Mouse (Mus musculus) CH12.LX (cell line): ENCODE measurements around the gene Vpreb1. TPM values are rescaled to one million over a fixed set of nuclear protein-coding genes. Genes with fewer than 3 reads are reported as not detected.
A peak's percentile ranks its signal among the peaks of the same experiment; 100 is the strongest.

Experiments
- DNase-seq: peaks from one replicate; pipeline ENCODE4 v3.0.0-alpha.2; 2013; ENCODE audit errors: extremely low read depth
- H3K27ac ChIP-seq: 2 replicates; pipeline ENCODE4 v1.5.1; 2012; ENCODE audit warnings: low read depth, mild to moderate bottlenecking, control low read depth, moderate library complexity; ENCODE audit not compliant: insufficient read depth
- H3K27me3 ChIP-seq: replicated peaks from 2 replicates; pipeline ENCODE3; 2012; ENCODE audit warnings: inconsistent platforms
- H3K36me3 ChIP-seq, 2 experiments: replicated peaks in 1 of 2; 2 replicates each; pipeline versions ENCODE3 to v1.6.1; 2012; ENCODE audit warnings: inconsistent platforms in 1 of 2, low read length in 1 of 2, mild to moderate bottlenecking in 1 of 2, mixed read lengths in 1 of 2, moderate library complexity in 1 of 2; ENCODE audit not compliant: control insufficient read depth in 1 of 2, insufficient read depth in 1 of 2
- H3K4me1 ChIP-seq, 2 experiments: 2 replicates each; pipeline ENCODE4 v1.6.1; 2012; ENCODE audit warnings: inconsistent platforms in 1 of 2, moderate library complexity in 1 of 2; ENCODE audit not compliant: insufficient read depth in 2 of 2, control insufficient read depth in 1 of 2
- H3K4me2 ChIP-seq: 2 replicates; pipeline ENCODE4 v1.6.1; 2012; ENCODE audit warnings: low read depth, mild to moderate bottlenecking, control low read depth; ENCODE audit not compliant: poor library complexity, insufficient read depth, severe bottlenecking
- H3K4me3 ChIP-seq, 3 experiments: fragments of 150-350 bp in 1 of 3; sonication (generic) in 1 of 3; replicated peaks in 1 of 3; 2 replicates each; pipeline versions ENCODE3 to v1.5.1; 2011 to 2012; ENCODE audit warnings: low read depth in 2 of 3, low read length in 2 of 3, mild to moderate bottlenecking in 2 of 3, moderate library complexity in 2 of 3, control low read depth in 1 of 3, improper control_type of control experiment in 1 of 3, inconsistent platforms in 1 of 3, mixed read lengths in 1 of 3; ENCODE audit not compliant: poor library complexity in 1 of 3
- H3K79me2 ChIP-seq: replicated peaks from 2 replicates; pipeline ENCODE4 v1.6.1; 2012; ENCODE audit warnings: mild to moderate bottlenecking, moderate library complexity; ENCODE audit not compliant: control insufficient read depth, poor library complexity, insufficient read depth, severe bottlenecking; ENCODE audit errors: extremely low read depth
- H3K9ac ChIP-seq: 2 replicates; pipeline ENCODE4 v1.6.1; 2012; ENCODE audit warnings: low read depth, mild to moderate bottlenecking, control low read depth, moderate library complexity; ENCODE audit not compliant: insufficient read depth
- H3K9me3 ChIP-seq: replicated peaks from 2 replicates; pipeline ENCODE3; 2012; ENCODE audit warnings: low read length, inconsistent platforms, mixed read lengths
- BHLHE40 ChIP-seq: IDR thresholded peaks from 2 replicates; pipeline ENCODE4 v1.6.1; 2011; ENCODE audit warnings: mild to moderate bottlenecking, low read depth, low read length, improper control_type of control experiment
- CHD1 ChIP-seq: IDR thresholded peaks from 2 replicates; pipeline ENCODE4 v1.6.1; 2012; ENCODE audit warnings: low read depth, low read length, improper control_type of control experiment, inconsistent platforms
- CHD2 ChIP-seq: IDR thresholded peaks from 2 replicates; pipeline ENCODE4 v1.6.1; 2011; ENCODE audit warnings: low read length, improper control_type of control experiment
- CTCF ChIP-seq, 2 experiments: IDR thresholded peaks in 1 of 2; conservative IDR thresholded peaks in 1 of 2; 2 replicates each; pipeline ENCODE4 v1.5.1; 2011 to 2012; ENCODE audit warnings: low read depth in 2 of 2, low read length in 2 of 2, improper control_type of control experiment in 1 of 2, inconsistent platforms in 1 of 2, mild to moderate bottlenecking in 1 of 2, moderate library complexity in 1 of 2
- ELF1 ChIP-seq: IDR thresholded peaks from 2 replicates; pipeline ENCODE4 v1.6.1; 2014; ENCODE audit warnings: low read depth, mild to moderate bottlenecking, inconsistent platforms, low read length, improper control_type of control experiment
- EP300 ChIP-seq: IDR thresholded peaks from 2 replicates; pipeline ENCODE4 v1.6.1; 2011; ENCODE audit warnings: low read length, improper control_type of control experiment
- ETS1 ChIP-seq: conservative IDR thresholded peaks from 2 replicates; pipeline ENCODE4 v1.6.1; 2012; ENCODE audit warnings: low read depth, mild to moderate bottlenecking, inconsistent platforms, low read length, improper control_type of control experiment, moderate library complexity
- GABPA ChIP-seq: IDR thresholded peaks from 2 replicates; pipeline ENCODE4 v1.6.1; 2012; ENCODE audit warnings: low read depth, low read length, improper control_type of control experiment, inconsistent platforms; ENCODE audit not compliant: insufficient replicate concordance
- IRF4 ChIP-seq: IDR thresholded peaks from 2 replicates; pipeline ENCODE4 v1.6.1; 2014; ENCODE audit warnings: low read depth, mild to moderate bottlenecking, inconsistent platforms, low read length, improper control_type of control experiment
- JUND ChIP-seq: conservative IDR thresholded peaks from 2 replicates; pipeline ENCODE4 v1.6.1; 2011; ENCODE audit warnings: low read depth, low read length, improper control_type of control experiment
- KAT2A ChIP-seq: IDR thresholded peaks from 2 replicates; pipeline ENCODE4 v1.6.1; 2012; ENCODE audit warnings: low read length, improper control_type of control experiment, inconsistent platforms; ENCODE audit not compliant: insufficient replicate concordance
- MAFK ChIP-seq: IDR thresholded peaks from 2 replicates; pipeline ENCODE4 v1.6.1; 2011; ENCODE audit warnings: low read length, improper control_type of control experiment; ENCODE audit not compliant: insufficient replicate concordance
- MAX ChIP-seq: IDR thresholded peaks from 2 replicates; pipeline ENCODE4 v1.6.1; 2011; ENCODE audit warnings: low read length, improper control_type of control experiment
- MEF2A ChIP-seq: IDR thresholded peaks from 2 replicates; pipeline ENCODE4 v1.6.1; 2014; ENCODE audit warnings: low read depth, mild to moderate bottlenecking, inconsistent platforms, low read length, improper control_type of control experiment, borderline replicate concordance
- MYC ChIP-seq: IDR thresholded peaks from 2 replicates; pipeline ENCODE4 v1.6.1; 2011; ENCODE audit warnings: low read depth, mild to moderate bottlenecking, improper control_type of control experiment, low read length
- NELFE ChIP-seq: IDR thresholded peaks from 2 replicates; pipeline ENCODE4 v1.6.1; 2011; ENCODE audit warnings: low read depth, low read length, improper control_type of control experiment
- NRF1 ChIP-seq: IDR thresholded peaks from 2 replicates; pipeline ENCODE4 v1.6.1; 2014; ENCODE audit warnings: low read depth, mild to moderate bottlenecking, inconsistent platforms, low read length, improper control_type of control experiment, moderate library complexity
- PAX5 ChIP-seq: IDR thresholded peaks from 2 replicates; pipeline ENCODE4 v1.6.1; 2012; ENCODE audit warnings: low read length, inconsistent platforms, mixed read lengths
- POLR2A ChIP-seq: IDR thresholded peaks from 2 replicates; pipeline ENCODE4 v1.6.1; 2011; ENCODE audit warnings: low read depth, mild to moderate bottlenecking, improper control_type of control experiment, low read length
- POLR2AphosphoS2 ChIP-seq: IDR thresholded peaks from 2 replicates; pipeline ENCODE4 v1.6.1; 2011; ENCODE audit warnings: low read depth, low read length, improper control_type of control experiment
- RAD21 ChIP-seq: IDR thresholded peaks from 2 replicates; pipeline ENCODE4 v1.6.1; 2011; ENCODE audit warnings: low read depth, mild to moderate bottlenecking, low read length, improper control_type of control experiment, moderate library complexity
- SIN3A ChIP-seq: IDR thresholded peaks from 2 replicates; pipeline ENCODE4 v1.6.1; 2012; ENCODE audit warnings: low read length, improper control_type of control experiment, inconsistent platforms
- SMC3 ChIP-seq: IDR thresholded peaks from 2 replicates; pipeline ENCODE4 v1.6.1; 2011; ENCODE audit warnings: low read depth, low read length, improper control_type of control experiment
- TBP ChIP-seq: conservative IDR thresholded peaks from 2 replicates; pipeline ENCODE4 v1.6.1; 2011; ENCODE audit warnings: low read depth, low read length, improper control_type of control experiment
- UBTF ChIP-seq: IDR thresholded peaks from 2 replicates; pipeline ENCODE4 v1.6.1; 2012; ENCODE audit warnings: low read depth, mild to moderate bottlenecking, inconsistent platforms, low read length, improper control_type of control experiment, moderate library complexity
- USF1 ChIP-seq: IDR thresholded peaks from 2 replicates; pipeline ENCODE4 v1.6.1; 2014; ENCODE audit warnings: low read depth, mild to moderate bottlenecking, inconsistent platforms, low read length, improper control_type of control experiment
- USF2 ChIP-seq: conservative IDR thresholded peaks from 2 replicates; pipeline ENCODE4 v1.6.1; 2011; ENCODE audit warnings: low read depth, low read length, improper control_type of control experiment
- ZC3H11A ChIP-seq: IDR thresholded peaks from 2 replicates; pipeline ENCODE4 v1.6.1; 2012; ENCODE audit warnings: low read depth, mild to moderate bottlenecking, inconsistent platforms, low read length, improper control_type of control experiment
- ZKSCAN1 ChIP-seq: IDR thresholded peaks from 2 replicates; pipeline ENCODE4 v1.6.1; 2012; ENCODE audit warnings: low read depth, inconsistent platforms, low read length, improper control_type of control experiment, borderline replicate concordance
- ZMIZ1 ChIP-seq: IDR thresholded peaks from 2 replicates; pipeline ENCODE4 v1.6.1; 2012; ENCODE audit warnings: low read depth, mild to moderate bottlenecking, inconsistent platforms, low read length, improper control_type of control experiment
- ZNF384 ChIP-seq: IDR thresholded peaks from 2 replicates; pipeline ENCODE4 v1.6.1; 2012; ENCODE audit warnings: low read depth, low read length, improper control_type of control experiment, inconsistent platforms
- dilution Hi-C: fragments of 300-500 bp; cut with MboI; formaldehyde crosslinking; loops from 2 replicates; pipeline ENCODE4 v1.14.3; 2020; ENCODE audit warnings: low sequenced_read_pairs; ENCODE audit not compliant: extremely low pct_unique_long_range_greater_than_20kb, extremely low pct_ligation_motif_present
- in situ Hi-C: fragments of 300-500 bp; cut with MboI; formaldehyde crosslinking; loops from 3 replicates; pipeline ENCODE4 v1.14.3; 2019; ENCODE audit warnings: low sequenced_read_pairs, low pct_ligation_motif_present, low pct_unique_long_range_greater_than_20kb, mixed read lengths
- polyA plus RNA-seq: library from polyadenylated mRNA; unstranded; fragments of >175 nt; gene quantifications from 2 replicates; pipeline ENCODE4 v1.2.1, GENCODE M21; 2012; ENCODE audit warnings: low read depth; ENCODE audit not compliant: insufficient read length
- total RNA-seq, 2 experiments: library from RNA; depleted of rRNA; stranded (reverse); fragments of 300-350 nt in 1 of 2; fragments of >200 nt in 1 of 2; gene quantifications; 2 replicates each; pipeline ENCODE4 v1.2.3; 2012 to 2014

Vpreb1 gene
- total and polyA plus RNA-seq, 3 experiments = 0.64 to 1.0 TPM; not detected in 1

GRCm38 (mm10) chr16:16897056-16897584 lies 26.5 kb upstream of the Vpreb1 start:
- Histone ChIP-seq H3K4me1 (peaks cover 9 to 50% of the 10 kb centered on the region in 2 experiments), H3K27ac (peak overlapping the region; percentile 0; the same call in 1 of the 2 replicates), H3K4me3 (peak overlapping the region; percentile 67 to 86 (median 69)), H3K9ac (peak overlapping the region; percentile 60), H3K79me2 (no peaks in the 10 kb centered on the region), H3K9me3 (no peaks in the 10 kb centered on the region), H3K4me2 (peak overlapping the region; percentile 53), H3K36me3 (peaks cover 17 to 63% of the 10 kb centered on the region in 2 experiments), H3K27me3 (no peaks in the 10 kb centered on the region)
- in situ Hi-C loops (loop anchor here (5.0 kb wide), 1 partner anchor 35 kb away; the partner anchor contains the start of gene Igll1), dilution Hi-C loops (no loop called here)
- no peak for DNase-seq
- TF ChIP-seq MAX (0 out of 2 replicates have a peak, but pooled peaks have one; percentile 7), ZNF384 (no peak), POLR2A (no peak), CHD1 (no peak), MEF2A (no peak)

GRCm38 (mm10) chr16:16896382-16897055 lies 25.9 kb upstream of the Vpreb1 start, which contains the start of gene Ppm1f:
TSS of gene Ppm1f (plus strand) at chr16:16896469.
- H3K27ac ChIP-seq = peak within 1 kb of the TSS; percentile 57
- H3K4me2 ChIP-seq = peak within 1 kb of the TSS; percentile 53
- H3K4me1 ChIP-seq = peaks cover 9 to 44% of the 10 kb centered on the region in 2 experiments
- in situ Hi-C loops = loop anchor here (5.0 kb wide), 1 partner anchor 34 kb away; the partner anchor contains the start of gene Igll1
- no peaks in the 10 kb centered on the region for H3K79me2 ChIP-seq
- no peaks in the 10 kb centered on the region for H3K9me3 ChIP-seq
- dilution Hi-C loops = no loop called here
- peak within 1 kb of the TSS; percentile 60 for H3K9ac ChIP-seq
- DNase-seq = peak; percentile 96
- peak within 1 kb of the TSS; percentile 67 to 86 (median 69) for H3K4me3 ChIP-seq
- no peaks in the 10 kb centered on the region for H3K27me3 ChIP-seq
- H3K36me3 ChIP-seq = peaks cover 23 to 63% of the 10 kb centered on the region in 2 experiments
- TF ChIP-seq POLR2A (peak; percentile 96), UBTF (peak; percentile 70; the same call in 1 of the 2 replicates), PAX5 (no peak), NELFE (peak; percentile 94), ETS1 (0 out of 2 replicates have a peak, but pooled peaks have one; percentile 31), ZNF384 (no peak), RAD21 (peak; percentile 56), ZC3H11A (no peak), IRF4 (peak; percentile 45; the same call in 1 of the 2 replicates), USF2 (no peak; the same call in 1 of the 2 replicates), CTCF (conservative IDR thresholded peaks at IDR 0.05 in 1 of 2, IDR thresholded peaks at IDR 0.05 in 1 of 2; ENCODE audit: low read depth in 2 of 2, low read length in 2 of 2) (peak; percentile 59 to 95; a peak in 3 of 4 replicates), BHLHE40 (peak; percentile 58), POLR2AphosphoS2 (peak; percentile 95), SIN3A (peak; percentile 82), MAX (0 out of 2 replicates have a peak, but pooled peaks have one; percentile 37), NRF1 (peak; percentile 95), ZKSCAN1 (no peak), ELF1 (peak; percentile 88), KAT2A (no peak), MYC (peak; percentile 49; the same call in 1 of the 2 replicates), JUND (no peak), ZMIZ1 (peak; percentile 91), GABPA (no peak), TBP (no peak), EP300 (no peak), MAFK (no peak), CHD2 (peak; percentile 65), USF1 (no peak), SMC3 (peak; percentile 88)
